Mouse (Mus musculus) retina, postnatal 1 day (tissue): ENCODE measurements around the gene Acsl5.

Source experiments
- DNase-seq: peaks from one replicate; pipeline ENCODE4 v3.0.0-alpha.2; 2012

Acsl5 gene

DNA sequence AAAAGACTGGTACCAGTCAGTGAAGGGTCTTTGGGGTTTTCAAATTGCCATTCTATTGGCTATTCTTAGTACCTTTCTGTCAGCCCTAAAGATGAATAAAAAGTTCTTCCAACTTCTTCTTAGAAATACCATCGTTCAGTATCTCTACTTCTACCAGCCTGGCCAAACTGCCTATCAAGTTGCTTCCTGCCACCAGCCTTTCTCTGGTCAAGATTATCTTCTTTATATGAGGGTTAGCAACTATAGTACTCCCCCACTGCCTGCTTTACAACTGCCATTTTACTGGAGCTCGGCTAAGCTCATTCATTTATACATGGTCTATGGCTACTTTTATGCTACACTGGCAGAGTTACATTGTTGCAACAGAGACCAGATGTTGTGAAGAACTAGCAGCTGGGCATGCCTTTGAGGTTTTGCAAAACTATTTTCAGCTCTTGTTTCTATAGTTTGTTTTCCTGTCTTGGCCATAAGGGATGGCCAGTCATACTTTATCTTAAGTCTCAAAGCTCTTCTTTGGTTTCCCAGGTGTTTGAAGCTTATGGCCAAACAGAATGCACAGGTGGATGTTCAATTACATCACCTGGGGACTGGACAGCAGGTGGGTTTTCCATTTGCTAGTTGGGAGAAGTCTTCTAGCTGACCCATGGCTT is 39.0 kb downstream of the Acsl5 start:
- no peak for DNase-seq

DNA sequence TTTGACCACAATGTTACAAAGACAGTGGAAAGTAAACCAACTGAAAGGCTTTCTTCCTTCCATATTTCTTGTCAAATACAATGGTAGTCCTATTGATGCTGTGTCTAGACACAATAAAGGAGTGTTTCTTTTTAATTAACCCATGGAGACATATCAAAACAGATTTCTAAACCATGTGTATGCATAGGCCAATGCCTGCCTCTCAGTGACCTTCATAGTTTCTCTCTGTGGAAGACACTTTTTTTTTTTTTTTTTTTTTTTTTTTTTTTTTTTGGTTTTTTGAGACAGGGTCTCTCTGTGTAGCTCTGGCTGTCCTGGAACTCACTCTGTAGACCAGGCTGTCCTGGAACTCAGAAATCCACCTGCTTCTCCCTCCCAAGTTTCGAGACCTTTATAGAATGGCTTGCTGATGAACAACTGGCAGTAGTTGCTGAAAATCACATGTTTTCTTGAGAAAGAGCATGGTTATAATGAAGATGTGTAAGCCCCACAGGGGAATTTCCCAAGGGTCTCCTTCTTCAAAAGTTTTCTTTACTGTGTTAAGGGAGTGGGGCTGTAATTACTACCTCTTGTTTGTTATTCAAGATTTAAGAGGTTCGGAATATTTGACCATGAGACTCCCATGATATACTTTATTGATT is 40.6 kb downstream of the Acsl5 start:
- no peak for DNase-seq

DNA sequence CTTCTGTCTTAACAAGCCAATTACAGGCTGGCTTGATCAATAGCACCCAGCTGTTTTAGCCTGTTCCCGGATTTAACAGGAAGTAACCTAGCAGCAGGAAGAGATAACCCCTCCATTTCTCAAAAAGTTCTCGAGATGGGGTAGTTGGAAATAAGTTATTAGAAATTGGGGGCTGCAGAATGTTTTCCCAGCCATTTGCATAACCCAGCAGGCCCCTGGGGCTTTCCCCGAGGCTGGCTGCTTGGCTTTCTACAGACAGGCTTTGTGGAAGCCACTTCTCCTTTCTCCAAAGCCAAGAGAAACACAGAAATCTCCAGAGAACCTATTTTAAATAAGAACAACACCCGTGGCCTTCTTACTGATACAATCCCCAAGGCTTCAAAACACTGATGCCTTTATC is 41.4 kb downstream of the Acsl5 start:
- no peak for DNase-seq

DNA sequence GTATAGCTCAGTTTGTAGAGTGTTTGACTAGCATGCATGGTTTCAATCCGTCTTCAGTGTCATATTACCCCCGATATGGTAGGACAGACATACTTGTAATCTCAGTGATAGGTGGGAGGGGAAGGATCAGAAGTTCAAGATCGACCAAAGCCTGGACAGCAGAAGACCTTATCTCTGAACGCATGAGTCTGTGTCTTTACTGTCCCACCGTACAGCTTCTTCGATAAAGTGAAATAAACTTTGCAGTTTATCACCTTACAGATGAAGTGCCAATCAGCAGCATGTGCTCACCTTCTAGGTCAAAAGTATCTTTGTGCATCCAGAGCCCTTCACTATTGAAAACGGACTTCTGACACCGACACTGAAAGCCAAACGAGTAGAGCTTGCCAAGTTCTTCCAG is 43.3 kb downstream of the Acsl5 start:
- no peak for DNase-seq

DNA sequence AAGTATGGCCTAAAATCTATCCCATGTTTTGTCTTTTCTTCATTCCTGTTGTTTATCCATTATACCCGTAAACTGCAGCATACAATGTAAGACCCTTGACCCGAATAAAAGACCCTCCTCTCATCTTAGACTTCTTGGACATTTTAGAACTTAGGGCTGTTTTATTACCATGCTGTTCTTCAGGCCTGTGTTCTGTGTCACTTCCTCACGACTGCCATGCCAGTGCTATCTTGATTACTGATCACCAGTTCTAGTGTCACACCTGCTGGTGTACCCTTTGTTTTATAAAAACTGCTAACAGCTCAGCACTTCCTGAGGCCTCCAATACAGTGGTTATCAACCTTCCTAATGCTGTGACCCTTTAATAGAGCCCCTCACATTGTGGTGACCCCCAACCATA is 43.8 kb downstream of the Acsl5 start:
- no peak for DNase-seq

DNA sequence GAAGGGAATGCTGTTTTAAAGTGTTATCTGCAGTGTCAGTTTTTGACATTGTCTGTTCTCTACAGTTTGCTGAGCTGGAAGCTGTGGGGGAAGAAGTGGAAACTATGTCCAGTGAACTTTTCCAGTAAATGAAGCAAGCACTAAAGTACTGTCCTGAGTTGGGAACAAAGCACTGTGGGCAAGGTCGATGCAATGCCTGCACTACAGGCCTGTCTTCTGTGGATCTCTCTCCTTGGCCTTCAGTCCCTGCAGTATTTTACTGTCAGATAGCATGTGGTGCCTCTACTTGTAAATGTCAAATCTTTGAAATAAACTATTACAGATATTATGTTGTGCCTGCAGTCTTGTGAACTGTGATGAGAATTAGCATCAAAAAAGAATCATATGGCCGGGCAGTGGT is 44.6 kb downstream of the Acsl5 start:
- no peak for DNase-seq

DNA sequence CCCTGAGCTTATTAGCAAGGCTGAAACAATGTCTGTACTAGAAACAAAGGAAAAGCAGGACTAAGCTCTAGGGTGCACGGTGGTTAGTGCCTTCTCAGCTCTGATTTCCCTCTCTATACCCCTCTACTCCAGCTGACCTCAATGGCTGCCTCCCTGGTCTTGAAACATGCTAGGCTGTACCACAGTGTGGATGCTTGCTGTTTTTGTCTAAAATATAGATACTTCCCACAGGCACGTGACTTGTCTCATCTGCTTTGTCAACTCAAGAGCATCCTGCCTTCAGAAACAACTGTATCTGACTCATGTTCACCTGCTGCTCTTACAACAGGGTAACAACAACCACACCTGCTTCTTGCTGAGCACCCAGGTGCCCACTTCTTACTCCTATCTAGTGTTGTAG is 45.8 kb downstream of the Acsl5 start:
- no peak for DNase-seq

DNA sequence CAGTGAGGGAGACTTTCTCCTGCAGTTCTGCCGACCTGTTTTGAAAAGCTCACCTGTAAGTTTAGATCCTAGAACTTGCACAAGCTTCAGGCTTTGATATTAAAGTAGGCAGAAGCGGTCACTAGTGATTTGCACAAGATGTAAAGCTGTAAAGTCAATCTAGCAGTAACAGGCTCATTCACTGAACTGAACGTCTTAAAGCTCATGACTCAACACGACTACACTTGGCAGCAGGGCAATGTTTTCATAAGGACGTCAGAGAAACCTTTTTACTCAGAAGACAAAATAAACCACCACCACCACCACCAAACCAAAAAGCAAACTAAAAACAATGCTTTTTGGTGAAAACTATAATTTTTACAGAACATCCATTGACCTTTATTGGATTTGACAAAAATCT is 46.2 kb downstream of the Acsl5 start:
- no peak for DNase-seq

DNA sequence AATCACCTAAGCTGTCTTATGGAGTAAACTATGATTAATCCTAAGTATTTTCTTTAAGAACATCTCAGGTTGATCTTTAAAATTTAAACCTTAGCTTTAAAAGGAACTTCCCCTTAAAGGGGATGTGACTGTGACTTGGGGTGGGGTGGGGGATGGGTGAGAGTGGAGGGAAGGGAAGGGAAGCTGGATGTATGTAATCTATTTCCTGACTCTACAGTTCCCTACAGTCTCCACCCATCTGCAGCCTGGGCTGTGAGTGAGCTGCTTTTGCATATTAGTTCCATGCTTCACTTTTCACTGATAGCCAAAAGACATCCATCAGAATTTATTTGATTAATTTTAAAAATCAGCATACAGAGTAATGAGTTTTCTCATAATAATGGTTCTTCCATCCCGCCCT is 47.6 kb downstream of the Acsl5 start:
- DNase-seq, result no peak

DNA sequence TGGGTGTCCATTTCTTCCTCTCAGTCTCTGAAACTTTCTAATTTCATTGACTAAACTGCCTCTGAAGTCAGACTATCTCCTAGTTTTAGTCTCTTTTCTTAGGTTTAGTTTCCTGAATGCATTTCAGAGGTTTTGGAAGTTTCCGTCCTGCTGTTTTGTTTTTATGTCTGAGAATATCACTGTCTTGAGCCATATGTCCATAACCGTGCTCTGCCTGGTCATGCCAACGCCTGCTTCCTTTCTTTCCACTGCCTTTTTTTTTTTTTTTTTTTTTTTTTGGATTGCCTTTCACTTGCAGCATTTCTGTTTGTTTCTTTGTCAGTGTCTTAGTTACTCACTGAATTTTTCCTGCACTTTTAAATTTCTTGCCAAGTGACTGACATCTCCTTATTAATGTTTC is 48.8 kb downstream of the Acsl5 start:
- no peak for DNase-seq

DNA sequence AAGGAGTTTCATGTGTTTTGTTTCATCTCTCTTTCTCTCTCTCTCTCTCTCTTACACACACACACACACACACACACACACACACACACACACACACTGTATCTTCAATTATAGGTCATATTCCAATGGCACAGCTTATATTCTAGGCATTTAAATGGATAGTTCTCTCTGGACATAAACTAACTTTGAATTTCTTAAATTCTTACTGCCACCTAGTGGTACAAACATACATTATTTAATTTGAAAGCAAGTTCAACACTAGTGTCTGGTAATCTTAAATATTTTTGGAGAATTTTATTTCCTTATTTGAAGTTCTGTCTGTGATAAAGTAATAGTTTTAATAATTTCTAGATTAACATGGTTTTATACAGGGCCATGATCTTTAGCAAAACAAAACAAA is 53.3 kb downstream of the Acsl5 start:
- DNase-seq, result peak; percentile 9

DNA sequence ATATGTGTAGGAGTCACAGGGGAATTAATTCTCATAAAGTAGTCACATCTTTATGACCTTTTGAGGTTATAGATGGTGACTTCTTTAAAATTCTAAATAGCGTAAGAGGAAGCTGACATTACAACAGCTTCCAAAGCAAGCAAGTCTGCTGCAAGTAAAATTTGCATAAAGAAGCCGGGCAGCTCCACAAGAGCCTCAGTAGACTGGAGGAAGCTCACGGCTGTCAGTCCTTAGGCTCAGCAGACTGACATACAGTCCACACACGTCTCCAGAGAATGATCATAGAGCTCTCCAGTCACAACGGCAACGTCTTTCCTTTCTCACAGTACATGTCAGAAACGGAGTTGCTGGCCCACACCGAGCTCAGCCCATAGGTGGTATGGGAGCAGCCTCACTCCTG is 60.1 kb downstream of the Acsl5 start:
- no peak for DNase-seq

DNA sequence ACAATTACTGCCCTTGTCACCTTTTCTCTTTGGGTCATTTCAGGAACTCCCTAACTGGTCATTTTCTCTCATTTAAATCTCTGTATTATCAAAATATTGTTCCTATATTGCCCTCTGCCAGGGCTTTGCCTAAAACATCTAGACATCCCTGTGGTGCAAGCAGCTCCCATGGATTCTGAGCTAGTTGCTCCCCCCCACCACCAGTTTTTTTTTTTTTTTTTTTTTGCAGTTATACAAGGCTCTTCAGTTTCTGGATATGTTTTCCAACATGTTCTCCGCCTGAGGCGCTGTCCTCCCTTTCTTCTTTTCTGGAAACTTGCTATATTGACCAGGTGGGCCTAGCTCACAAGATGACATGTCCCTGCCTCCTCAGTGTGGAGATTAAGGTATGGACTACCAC is 61.9 kb downstream of the Acsl5 start:
- DNase-seq, result no peak

DNA sequence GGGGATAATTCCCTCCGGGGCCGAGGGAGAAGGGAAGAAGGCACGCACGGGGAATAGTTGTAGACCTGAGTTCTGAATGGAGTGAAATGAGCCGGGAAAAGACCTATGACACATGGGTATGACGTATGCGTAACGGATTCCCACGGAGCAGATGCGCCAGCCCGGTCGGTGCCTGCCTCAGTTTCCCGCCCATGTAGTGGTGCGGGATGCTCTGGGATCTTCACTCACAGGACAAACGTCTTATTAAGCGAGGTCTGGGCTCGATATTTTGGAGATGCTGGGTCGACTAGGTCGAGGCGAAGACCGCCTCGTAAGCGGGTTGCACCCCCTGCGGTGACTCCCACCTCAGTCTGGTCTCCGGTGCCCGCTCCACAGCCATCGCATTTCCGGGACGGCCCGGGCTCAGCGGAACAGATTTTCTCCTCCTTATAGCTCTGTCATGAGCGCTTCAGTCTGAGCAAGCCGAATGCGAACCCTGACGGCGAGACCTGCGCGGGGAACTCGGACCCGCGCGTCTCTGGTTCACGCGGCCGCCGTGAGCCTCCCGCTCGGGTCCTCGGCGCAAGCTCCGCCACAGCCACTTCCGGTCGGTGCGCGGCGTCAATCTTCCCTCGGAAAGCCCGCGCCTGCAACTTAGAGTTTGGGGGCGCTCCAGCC is 63.8 kb downstream of the Acsl5 start, which contains the start of gene Zdhhc6:
Gene Zdhhc6 (minus strand): TSS at position 581 of the 657 bp plus-strand sequence.
- no peak for DNase-seq

DNA sequence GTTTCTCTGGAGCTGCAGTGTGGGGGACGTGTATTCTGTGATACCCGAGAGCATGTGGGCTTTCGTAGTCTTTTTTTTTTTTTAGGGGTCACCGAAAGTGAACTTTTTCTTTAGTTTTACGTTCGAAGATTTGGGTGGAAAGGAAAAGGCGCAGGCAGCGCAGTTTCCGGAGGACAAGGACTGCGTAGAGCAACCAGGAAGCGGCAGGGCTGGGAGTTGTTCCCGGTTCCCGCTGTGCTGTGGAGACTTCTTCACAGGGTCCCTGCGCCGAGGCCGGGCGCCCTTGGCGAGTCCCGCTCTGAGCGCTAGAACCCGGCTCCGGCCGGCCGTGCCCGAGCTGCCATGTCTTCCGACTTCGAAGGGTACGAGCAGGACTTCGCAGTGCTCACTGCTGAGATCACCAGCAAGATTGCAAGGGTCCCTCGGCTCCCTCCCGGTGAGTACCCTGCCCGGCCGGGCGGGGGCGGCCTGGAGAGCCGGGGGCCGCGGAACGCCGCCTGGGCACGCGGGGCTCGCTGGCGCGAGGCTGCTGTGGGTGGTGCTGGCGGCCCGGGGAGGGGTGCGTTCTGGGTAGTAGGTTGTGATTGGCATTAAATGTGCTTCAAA is 64.5 kb downstream of the Acsl5 start, which contains the start of gene Vti1a:
Gene Vti1a (plus strand): TSS at position 187 of the 606 bp plus-strand sequence.
- peak; percentile 97 for DNase-seq

DNA sequence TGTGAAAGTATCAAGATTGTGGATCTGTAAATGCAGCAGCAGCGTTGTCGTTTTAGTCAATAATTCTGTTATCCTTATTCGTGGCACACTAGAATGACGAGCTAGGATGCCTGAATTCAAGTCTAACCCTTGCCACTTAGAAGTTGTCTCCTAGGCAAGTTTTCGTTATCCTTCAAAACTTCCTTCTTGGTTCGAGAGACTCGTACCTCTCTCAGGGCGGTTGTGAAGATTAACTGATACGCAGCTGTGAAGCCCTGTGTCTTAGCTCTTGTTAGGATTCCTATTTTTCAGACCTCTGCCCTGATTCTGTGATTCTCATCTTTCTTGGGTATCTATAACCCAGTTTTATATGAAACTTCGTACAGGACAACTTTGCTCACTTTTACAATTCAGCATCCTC is 65.2 kb downstream of the Acsl5 start:
- DNase-seq, result no peak

DNA sequence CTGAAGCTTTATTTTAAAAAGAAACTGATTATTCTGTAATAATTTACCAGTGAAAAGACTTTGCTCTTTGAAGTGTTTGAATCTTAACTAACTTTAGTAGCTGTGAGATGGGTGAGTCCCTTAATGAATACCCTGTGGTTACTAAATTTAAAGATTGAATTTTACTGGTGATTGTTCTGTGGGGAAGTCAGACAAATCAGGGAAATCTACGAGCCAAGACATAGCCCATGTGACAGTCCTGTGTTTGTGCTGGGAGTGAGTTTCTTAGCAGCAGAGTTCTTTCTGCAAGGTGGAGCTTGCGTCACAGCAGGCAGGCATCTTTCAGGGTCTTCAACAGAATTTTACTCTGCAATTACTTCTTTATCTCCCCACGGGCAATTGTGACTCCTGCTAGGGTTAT is 67.3 kb downstream of the Acsl5 start:
- no peak for DNase-seq

DNA sequence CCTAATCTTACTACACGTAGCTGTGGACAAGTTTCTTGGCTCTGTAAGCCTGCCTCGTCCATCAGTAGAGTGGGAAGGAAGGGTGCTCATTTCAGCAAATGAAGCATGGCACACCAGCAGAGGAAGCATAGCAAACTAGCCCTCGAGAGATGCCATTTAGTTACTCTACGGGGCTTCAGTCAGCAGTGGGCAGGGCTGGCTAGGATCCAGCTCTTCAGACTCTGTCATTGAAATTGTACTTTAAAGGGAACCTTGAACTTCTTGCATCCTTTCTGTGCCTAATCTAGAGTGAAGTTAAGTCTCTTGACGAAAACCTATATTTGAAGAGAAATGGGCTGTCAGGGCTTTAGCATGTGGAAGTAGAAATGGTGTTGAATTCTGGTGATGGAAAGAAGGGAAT is 67.8 kb downstream of the Acsl5 start:
- DNase-seq, result no peak

DNA sequence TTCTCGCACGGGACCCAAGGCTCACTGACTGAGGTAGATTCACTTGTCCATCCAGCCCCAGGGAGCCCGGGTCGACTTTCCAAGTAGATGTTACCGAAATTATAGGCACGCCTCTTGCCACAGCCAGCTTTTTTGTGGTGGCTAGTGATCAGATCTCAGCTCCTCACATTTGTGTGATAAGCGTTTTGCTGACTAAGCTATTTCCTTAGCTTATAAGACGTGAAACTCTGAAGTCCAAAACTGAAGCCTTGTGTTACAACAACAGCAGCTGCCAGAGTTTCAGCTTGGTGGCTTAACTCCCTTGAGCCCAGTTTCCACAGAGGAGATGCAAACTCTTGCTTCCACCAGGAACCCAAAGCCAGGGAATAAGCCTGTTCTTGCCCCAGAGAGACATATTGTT is 70.9 kb downstream of the Acsl5 start:
- no peak for DNase-seq

DNA sequence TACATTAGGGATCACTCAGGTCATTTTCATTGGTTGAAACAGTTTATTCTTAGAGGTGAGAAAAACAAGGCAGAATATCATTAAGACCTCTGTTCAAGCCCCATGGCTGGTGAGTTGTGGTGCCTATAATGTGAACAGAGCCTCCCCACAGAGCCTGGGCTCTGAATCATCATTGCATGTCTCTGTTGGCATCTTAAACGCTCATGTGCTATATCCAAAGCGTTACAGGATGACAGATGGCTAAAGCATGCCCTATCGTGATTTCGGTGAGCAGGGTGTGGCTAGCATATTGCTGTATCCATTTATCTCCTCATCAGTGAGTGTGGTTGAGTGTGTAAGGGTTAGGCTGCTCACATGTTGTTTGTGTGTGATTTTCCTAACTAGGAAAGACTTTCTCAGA is 75.8 kb downstream of the Acsl5 start:
- no peak for DNase-seq

DNA sequence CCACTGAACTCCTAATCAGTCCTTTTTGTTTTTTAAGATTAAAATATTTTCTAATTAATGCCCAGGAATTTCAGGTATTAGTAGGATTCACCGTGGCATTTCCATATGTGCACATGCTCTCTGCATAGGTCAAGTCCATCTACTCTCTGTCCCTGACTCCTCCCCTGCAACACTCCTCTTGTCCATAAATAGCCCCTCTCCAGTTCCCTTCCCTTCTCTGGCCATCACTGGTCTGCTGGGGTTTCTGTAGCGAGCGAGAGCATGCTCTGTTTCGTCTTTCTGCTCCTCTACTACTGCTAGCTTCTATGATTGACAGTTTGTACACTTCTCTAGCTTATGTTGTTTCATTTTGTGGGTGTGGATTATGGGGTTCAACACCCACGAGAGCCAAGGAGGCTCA is 80.0 kb downstream of the Acsl5 start:
- no peak for DNase-seq

DNA sequence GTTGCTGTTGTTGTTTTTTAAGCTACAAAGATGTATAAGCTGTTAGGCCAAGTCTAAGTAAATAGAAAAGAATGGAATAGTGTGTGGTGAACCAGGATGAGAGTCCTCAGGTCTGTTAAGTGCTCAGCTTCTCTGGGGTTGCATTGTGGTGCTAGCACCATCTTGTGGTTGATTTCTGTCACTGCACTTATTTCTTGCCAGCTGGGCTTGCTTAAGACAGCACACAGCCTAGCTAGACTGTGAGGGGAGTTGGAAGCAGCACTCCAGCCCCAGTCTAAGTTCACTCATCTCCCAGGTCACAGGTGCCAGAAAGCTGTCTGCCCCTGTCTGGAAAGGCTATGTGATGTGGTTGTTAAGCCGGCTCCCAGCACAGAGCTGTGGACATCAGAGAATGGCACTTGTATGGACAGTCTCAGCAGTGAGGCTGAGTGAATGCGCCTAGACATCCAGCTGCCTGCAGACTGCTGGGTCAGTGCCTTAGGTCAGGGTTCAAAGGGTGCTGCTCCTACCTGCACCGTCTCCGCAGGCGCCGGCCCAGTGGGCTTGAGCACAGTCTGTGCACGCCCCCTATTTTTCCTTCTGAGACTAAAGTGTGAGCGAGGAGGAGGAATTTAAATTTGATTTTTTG is 81.0 kb downstream of the Acsl5 start:
- DNase-seq, result peak; percentile 86

DNA sequence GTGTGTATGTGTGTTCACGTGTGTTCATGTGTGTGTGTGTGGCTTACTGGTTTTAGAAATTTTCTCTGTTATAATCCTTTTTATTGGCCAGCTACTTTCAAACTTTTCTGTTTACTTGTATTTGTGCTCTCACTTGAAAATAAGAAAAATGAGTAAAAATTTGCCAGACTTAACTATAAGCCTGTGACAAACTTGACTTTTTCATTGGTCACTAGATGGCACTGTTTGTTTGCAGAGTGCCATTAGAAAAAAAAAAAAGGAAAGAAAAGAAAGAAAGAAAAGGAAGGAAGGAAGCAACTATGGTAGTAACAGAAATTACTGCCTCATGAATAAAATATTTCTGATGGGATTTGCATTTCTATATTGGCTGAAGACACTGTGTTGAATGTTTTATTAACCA is 84.1 kb downstream of the Acsl5 start:
- peak; percentile 63 for DNase-seq

DNA sequence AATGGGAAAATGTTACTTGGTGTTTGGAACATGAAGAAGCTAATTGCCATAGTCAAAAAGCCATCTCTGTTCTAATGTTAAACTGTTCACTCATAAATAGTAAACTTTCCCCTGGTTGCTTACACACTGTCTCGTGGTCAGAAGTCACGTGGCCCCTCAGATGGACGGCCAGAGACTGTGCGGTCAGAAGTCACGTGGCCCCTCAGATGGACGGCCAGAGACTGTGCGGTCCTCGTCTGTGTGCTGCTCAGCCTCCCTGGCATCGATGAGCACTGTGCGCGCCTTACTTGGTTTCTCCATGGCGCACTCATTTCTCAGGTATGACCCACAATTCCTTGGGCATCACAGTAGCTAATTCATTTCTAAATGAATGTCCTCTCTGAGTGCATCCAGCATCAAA is 84.7 kb downstream of the Acsl5 start:
- DNase-seq, result no peak
